Mouse (Mus musculus) limb, embryonic 12.5 days (tissue): ENCODE results near the gene Rpl3. TPM values are rescaled to one million over a fixed set of nuclear protein-coding genes. Genes with fewer than 3 reads are reported as not detected.

Experiments
- ATAC-seq: fragments of 200-750 bp; cut with Nextera tagmentation; 2 replicates; pipeline ENCODE4 v1.8.0; 2017; ENCODE audit warnings: low read depth, moderate TSS enrichment; ENCODE audit not compliant: insufficient number of reproducible peaks, insufficient read depth, low FRiP score, low TSS enrichment
- H3K27ac ChIP-seq: fragments of 300-500 bp; sonication (generic); 2 replicates; pipeline ENCODE4 v1.5.1; 2016; ENCODE audit warnings: mild to moderate bottlenecking, moderate library complexity
- H3K27me3 ChIP-seq: fragments of 300-500 bp; sonication (generic); 2 replicates; pipeline ENCODE4 v1.6.1; 2016; ENCODE audit warnings: mild to moderate bottlenecking, moderate library complexity
- H3K36me3 ChIP-seq: fragments of 300-500 bp; sonication (generic); 2 replicates; pipeline ENCODE4 v1.6.1; 2016; ENCODE audit warnings: mild to moderate bottlenecking, moderate library complexity
- H3K4me1 ChIP-seq: fragments of 300-500 bp; sonication (generic); replicated peaks from 2 replicates; pipeline ENCODE4 v1.6.1; 2016
- H3K4me2 ChIP-seq: fragments of 300-500 bp; sonication (generic); 2 replicates; pipeline ENCODE4 v1.6.1; 2016; ENCODE audit warnings: mild to moderate bottlenecking, moderate library complexity
- H3K4me3 ChIP-seq: fragments of 300-500 bp; sonication (generic); replicated peaks from 2 replicates; pipeline ENCODE4 v1.5.1; 2016; ENCODE audit warnings: mild to moderate bottlenecking
- H3K9ac ChIP-seq: fragments of 300-500 bp; sonication (generic); replicated peaks from 2 replicates; pipeline ENCODE4 v1.6.1; 2016; ENCODE audit warnings: mild to moderate bottlenecking, moderate library complexity
- H3K9me3 ChIP-seq: fragments of 300-500 bp; sonication (generic); 2 replicates; pipeline ENCODE4 v1.6.1; 2016; ENCODE audit warnings: mild to moderate bottlenecking, moderate library complexity
- WGBS: fragments of 180-500 bp; shearing (Covaris S2); methylation state at CpG from one replicate; pipeline ENCODE4 v1.1.7; 2016; 5-methylcytosine and 5-hydroxymethylcytosine counted together
- polyA plus RNA-seq: library from polyadenylated mRNA; unstranded; fragments of >200 nt; fragmentation: Nextera tagmentation; extraction: Ambion mirVana; gene quantifications from 2 replicates; pipeline ENCODE4 v1.2.1, GENCODE M21; 2016

Gene Rpl3
- polyA plus RNA-seq, 1 experiment from 2014 or later, result 1,001 TPM

- Histone ChIP-seq H3K36me3 (no peaks in the 10 kb centered on the region), H3K9ac (no peak overlapping the region), H3K4me1 (peaks cover 23% of the 10 kb centered on the region), H3K27me3 (no peaks in the 10 kb centered on the region), H3K27ac (no peak overlapping the region), H3K4me2 (no peak overlapping the region), H3K9me3 (peaks cover 5% of the 10 kb centered on the region), H3K4me3 (no peak overlapping the region)
- no peak for ATAC-seq
- WGBS, result 62% methylated on average over 4 of the region's 4 CpGs
These were observed 41.6 kb downstream of the Rpl3 start for GRCm38 (mm10) chr15:80050093-80050492.

- Histone ChIP-seq H3K9ac (no peak overlapping the region), H3K9me3 (peaks cover 5% of the 10 kb centered on the region), H3K27ac (no peak overlapping the region), H3K4me1 (peaks cover 23% of the 10 kb centered on the region), H3K36me3 (no peaks in the 10 kb centered on the region), H3K4me2 (no peak overlapping the region), H3K4me3 (no peak overlapping the region), H3K27me3 (no peaks in the 10 kb centered on the region)
- WGBS, result 27% methylated on average over 5 of the region's 5 CpGs
- ATAC-seq, result no peak
These were observed 43.7 kb downstream of the Rpl3 start for GRCm38 (mm10) chr15:80047973-80048372.

- ATAC-seq, result no peak
- H3K36me3 ChIP-seq, result no peaks in the 10 kb centered on the region
- no peak overlapping the region for H3K4me2 ChIP-seq
- no peak overlapping the region for H3K4me3 ChIP-seq
- no peak overlapping the region for H3K27ac ChIP-seq
- H3K27me3 ChIP-seq, result no peaks in the 10 kb centered on the region
- WGBS, result 86% methylated on average over 2 of the region's 2 CpGs
- H3K9me3 ChIP-seq, result peaks cover 5% of the 10 kb centered on the region
- H3K9ac ChIP-seq, result no peak overlapping the region
- H3K4me1 ChIP-seq, result peaks cover 23% of the 10 kb centered on the region
These were observed 44.4 kb downstream of the Rpl3 start for GRCm38 (mm10) chr15:80047242-80047641.

- no peak overlapping the region for H3K27ac ChIP-seq
- no peak overlapping the region for H3K4me2 ChIP-seq
- H3K27me3 ChIP-seq, result no peaks in the 10 kb centered on the region
- no peaks in the 10 kb centered on the region for H3K36me3 ChIP-seq
- H3K9me3 ChIP-seq, result peaks cover 5% of the 10 kb centered on the region
- no peak overlapping the region for H3K4me3 ChIP-seq
- no peak overlapping the region for H3K9ac ChIP-seq
- 96% methylated on average over 2 of the region's 2 CpGs for WGBS
- H3K4me1 ChIP-seq, result peaks cover 11% of the 10 kb centered on the region
- no peak for ATAC-seq
These were observed 45.9 kb downstream of the Rpl3 start for GRCm38 (mm10) chr15:80045749-80046148.

- Histone ChIP-seq H3K36me3 (no peaks in the 10 kb centered on the region), H3K4me3 (no peak overlapping the region), H3K27me3 (no peaks in the 10 kb centered on the region), H3K4me2 (no peak overlapping the region), H3K4me1 (0 out of 2 replicates have a peak, but pooled peaks cover under 1% of the 10 kb centered on the region), H3K27ac (no peak overlapping the region), H3K9ac (no peak overlapping the region), H3K9me3 (peaks cover 5% of the 10 kb centered on the region)
- no peak for ATAC-seq
- WGBS, result 89% methylated on average over 10 of the region's 10 CpGs
These were observed 47.4 kb downstream of the Rpl3 start for GRCm38 (mm10) chr15:80044249-80044648.

GRCm38 (mm10) chr15:80042152-80042551, 49.5 kb downstream of the Rpl3 start:
- H3K27me3 ChIP-seq, result no peaks in the 10 kb centered on the region
- WGBS, result 69% methylated on average over 4 of the region's 4 CpGs
- peaks cover 9% of the 10 kb centered on the region for H3K9me3 ChIP-seq
- no peak overlapping the region for H3K27ac ChIP-seq
- ATAC-seq, result no peak
- H3K4me1 ChIP-seq, result no peaks in the 10 kb centered on the region
- no peak overlapping the region for H3K4me3 ChIP-seq
- H3K4me2 ChIP-seq, result no peak overlapping the region
- no peak overlapping the region for H3K9ac ChIP-seq
- H3K36me3 ChIP-seq, result no peaks in the 10 kb centered on the region

GRCm38 (mm10) chr15:80038110-80038391, 53.6 kb downstream of the Rpl3 start:
- ATAC-seq, result no peak
- 96% methylated on average over 2 of the region's 2 CpGs for WGBS
- H3K4me2 ChIP-seq, result no peak overlapping the region
- H3K4me3 ChIP-seq, result no peak overlapping the region
- H3K9me3 ChIP-seq, result 0 out of 2 replicates have a peak, but pooled peaks cover 4% of the 10 kb centered on the region
- no peaks in the 10 kb centered on the region for H3K4me1 ChIP-seq
- H3K27me3 ChIP-seq, result no peaks in the 10 kb centered on the region
- H3K36me3 ChIP-seq, result no peaks in the 10 kb centered on the region
- H3K9ac ChIP-seq, result no peak overlapping the region
- no peak overlapping the region for H3K27ac ChIP-seq

GRCm38 (mm10) chr15:80037255-80038109, 54.2 kb downstream of the Rpl3 start:
- Histone ChIP-seq H3K4me2 (no peak overlapping the region), H3K4me3 (no peak overlapping the region), H3K36me3 (no peaks in the 10 kb centered on the region), H3K9me3 (0 out of 2 replicates have a peak, but pooled peaks cover 4% of the 10 kb centered on the region), H3K4me1 (no peaks in the 10 kb centered on the region), H3K27me3 (no peaks in the 10 kb centered on the region), H3K27ac (no peak overlapping the region), H3K9ac (no peak overlapping the region)
- ATAC-seq, result no peak
- 82% methylated on average over 11 of the region's 11 CpGs for WGBS

GRCm38 (mm10) chr15:80035341-80035885, 56.3 kb downstream of the Rpl3 start:
- Histone ChIP-seq H3K27ac (no peak overlapping the region), H3K4me1 (no peaks in the 10 kb centered on the region), H3K36me3 (no peaks in the 10 kb centered on the region), H3K27me3 (no peaks in the 10 kb centered on the region), H3K4me2 (no peak overlapping the region), H3K9me3 (peaks cover 12% of the 10 kb centered on the region; the same call in 1 of the 2 replicates), H3K4me3 (no peak overlapping the region), H3K9ac (no peak overlapping the region)
- WGBS, result 84% methylated on average over 6 of the region's 6 CpGs
- no peak for ATAC-seq

- Histone ChIP-seq H3K4me2 (no peak overlapping the region), H3K36me3 (no peaks in the 10 kb centered on the region), H3K4me3 (no peak overlapping the region), H3K27ac (no peak overlapping the region), H3K27me3 (no peaks in the 10 kb centered on the region), H3K4me1 (no peaks in the 10 kb centered on the region), H3K9ac (no peak overlapping the region), H3K9me3 (peaks cover 12% of the 10 kb centered on the region; the same call in 1 of the 2 replicates)
- ATAC-seq, result no peak
These were observed 56.8 kb downstream of the Rpl3 start for GRCm38 (mm10) chr15:80034913-80035312.

- H3K4me2 ChIP-seq, result no peak overlapping the region
- no peak overlapping the region for H3K27ac ChIP-seq
- H3K9ac ChIP-seq, result no peak overlapping the region
- H3K9me3 ChIP-seq, result peaks cover 12% of the 10 kb centered on the region; the same call in 1 of the 2 replicates
- no peaks in the 10 kb centered on the region for H3K36me3 ChIP-seq
- no peaks in the 10 kb centered on the region for H3K4me1 ChIP-seq
- ATAC-seq, result no peak
- H3K27me3 ChIP-seq, result no peaks in the 10 kb centered on the region
- H3K4me3 ChIP-seq, result no peak overlapping the region
- WGBS, result 72% methylated on average over 7 of the region's 7 CpGs
These were observed 57.3 kb downstream of the Rpl3 start for GRCm38 (mm10) chr15:80034366-80034765.
